Mouse (Mus musculus) limb, embryonic 10.5 days (tissue): Measurements from ENCODE around the gene Rmnd5a. TPM values are rescaled to one million over a fixed set of nuclear protein-coding genes. Genes with fewer than 3 reads are reported as not detected.

Experiments
- DNase-seq: peaks from one replicate; pipeline ENCODE4 v3.0.0-alpha.2; 2017; ENCODE audit warnings: low spot score
- H3K27ac ChIP-seq: fragments of 300-500 bp; sonication (generic); 2 replicates; pipeline ENCODE4 v1.5.1; 2016; ENCODE audit warnings: mild to moderate bottlenecking
- H3K27me3 ChIP-seq: fragments of 300-500 bp; sonication (generic); 2 replicates; pipeline ENCODE4 v1.6.1; 2016; ENCODE audit warnings: low read depth, mild to moderate bottlenecking; ENCODE audit not compliant: poor library complexity, severe bottlenecking
- H3K36me3 ChIP-seq: fragments of 300-500 bp; sonication (generic); 2 replicates; pipeline ENCODE4 v1.6.1; 2016; ENCODE audit warnings: mild to moderate bottlenecking, moderate library complexity
- H3K4me1 ChIP-seq: fragments of 300-500 bp; sonication (generic); 2 replicates; pipeline ENCODE4 v1.6.1; 2016
- H3K4me3 ChIP-seq: fragments of 300-500 bp; sonication (generic); 2 replicates; pipeline ENCODE4 v1.5.1; 2016; ENCODE audit warnings: mild to moderate bottlenecking, moderate library complexity
- H3K9me3 ChIP-seq: fragments of 300-500 bp; sonication (generic); replicated peaks from 2 replicates; pipeline ENCODE4 v1.6.1; 2016; ENCODE audit warnings: mild to moderate bottlenecking
- WGBS: fragments of 180-500 bp; shearing (Covaris S2); methylation state at CpG from one replicate; pipeline ENCODE4 v1.1.7; 2016; 5-methylcytosine and 5-hydroxymethylcytosine counted together
- polyA plus RNA-seq: library from polyadenylated mRNA; unstranded; fragments of >200 nt; fragmentation: Nextera tagmentation; extraction: Ambion mirVana; gene quantifications from 2 replicates; pipeline ENCODE4 v1.2.1, GENCODE M21; 2016

The Rmnd5a gene
- polyA plus RNA-seq, 1 experiment from 2014 or later, result 15.5 TPM

- WGBS, result 85% methylated on average over 10 of the region's 10 CpGs
Measured at GRCm38 (mm10) chr6:71352866-71353427, 87.5 kb downstream of the Rmnd5a start.

DNA sequence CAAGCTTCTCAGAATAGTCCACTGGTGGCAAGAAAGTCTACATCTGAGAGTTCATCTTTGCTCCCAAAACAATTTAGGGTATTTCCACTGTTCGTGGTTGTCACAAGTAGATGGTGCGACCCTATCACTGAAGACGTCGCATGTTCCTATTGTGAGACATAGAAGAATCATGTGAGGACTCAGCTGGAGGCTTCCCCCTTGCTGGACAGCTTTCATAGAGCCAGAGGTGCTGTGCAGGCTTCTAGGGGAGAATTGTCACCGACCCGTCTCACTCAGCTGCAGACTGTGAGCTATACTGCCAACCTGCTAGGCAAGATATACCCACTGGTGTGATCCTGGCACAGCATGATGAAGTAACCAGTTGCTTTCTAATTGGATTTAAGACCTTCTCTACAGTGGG is 88.2 kb downstream of the Rmnd5a start:
- H3K4me1 ChIP-seq, result no peaks in the 10 kb centered on the region
- H3K36me3 ChIP-seq, result no peaks in the 10 kb centered on the region
- WGBS, result 94% methylated on average over 6 of the region's 6 CpGs
- no peak overlapping the region for H3K4me3 ChIP-seq
- no peak overlapping the region for H3K27ac ChIP-seq
- no peaks in the 10 kb centered on the region for H3K27me3 ChIP-seq
- H3K9me3 ChIP-seq, result no peaks in the 10 kb centered on the region
- DNase-seq, result no peak

More at GRCm38 (mm10) chr6:71352866-71353427, 87.5 kb downstream of the Rmnd5a start:
- DNase-seq, result no peak
- Histone ChIP-seq H3K4me1 (no peaks in the 10 kb centered on the region), H3K9me3 (no peaks in the 10 kb centered on the region), H3K36me3 (no peaks in the 10 kb centered on the region), H3K4me3 (no peak overlapping the region), H3K27me3 (no peaks in the 10 kb centered on the region), H3K27ac (no peak overlapping the region)

DNA sequence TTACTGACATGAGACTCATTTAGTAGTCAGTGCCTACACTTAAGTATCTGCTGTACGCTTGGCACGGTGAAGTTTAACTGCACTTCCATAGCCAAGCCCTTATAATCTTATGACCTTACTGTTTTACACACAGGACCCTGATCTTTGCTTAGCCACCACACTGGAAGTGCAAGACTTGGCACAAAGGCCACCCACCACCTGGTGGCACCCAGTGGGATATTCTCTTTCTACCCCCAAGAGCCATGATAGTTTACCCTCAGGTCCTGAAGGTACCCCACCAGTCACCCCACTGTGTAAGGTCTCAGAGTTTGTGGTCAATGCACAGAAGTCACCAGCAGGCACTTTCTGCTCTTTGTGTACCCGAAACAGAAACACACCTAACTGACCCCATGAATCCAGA is 89.2 kb downstream of the Rmnd5a start:
- Histone ChIP-seq H3K27me3 (no peaks in the 10 kb centered on the region), H3K9me3 (no peaks in the 10 kb centered on the region), H3K4me3 (no peak overlapping the region), H3K36me3 (no peaks in the 10 kb centered on the region), H3K27ac (no peak overlapping the region), H3K4me1 (no peaks in the 10 kb centered on the region)
- WGBS, result 92% methylated on average over 3 of the region's 3 CpGs
- no peak for DNase-seq

GRCm38 (mm10) chr6:71348006-71348405 is 92.4 kb downstream of the Rmnd5a start:
- no peak overlapping the region for H3K27ac ChIP-seq
- no peaks in the 10 kb centered on the region for H3K4me1 ChIP-seq
- no peak overlapping the region for H3K4me3 ChIP-seq
- no peak for DNase-seq
- WGBS, result 92% methylated on average over 9 of the region's 9 CpGs
- no peaks in the 10 kb centered on the region for H3K9me3 ChIP-seq
- H3K27me3 ChIP-seq, result no peaks in the 10 kb centered on the region
- H3K36me3 ChIP-seq, result no peaks in the 10 kb centered on the region

- H3K4me3 ChIP-seq, result no peak overlapping the region
- DNase-seq, result no peak
- no peaks in the 10 kb centered on the region for H3K4me1 ChIP-seq
- no peak overlapping the region for H3K27ac ChIP-seq
- no peaks in the 10 kb centered on the region for H3K27me3 ChIP-seq
- no peaks in the 10 kb centered on the region for H3K9me3 ChIP-seq
- H3K36me3 ChIP-seq, result no peaks in the 10 kb centered on the region
- WGBS, result 91% methylated on average over 9 of the region's 9 CpGs
Measured at GRCm38 (mm10) chr6:71341179-71341578, 99.3 kb downstream of the Rmnd5a start.

DNA sequence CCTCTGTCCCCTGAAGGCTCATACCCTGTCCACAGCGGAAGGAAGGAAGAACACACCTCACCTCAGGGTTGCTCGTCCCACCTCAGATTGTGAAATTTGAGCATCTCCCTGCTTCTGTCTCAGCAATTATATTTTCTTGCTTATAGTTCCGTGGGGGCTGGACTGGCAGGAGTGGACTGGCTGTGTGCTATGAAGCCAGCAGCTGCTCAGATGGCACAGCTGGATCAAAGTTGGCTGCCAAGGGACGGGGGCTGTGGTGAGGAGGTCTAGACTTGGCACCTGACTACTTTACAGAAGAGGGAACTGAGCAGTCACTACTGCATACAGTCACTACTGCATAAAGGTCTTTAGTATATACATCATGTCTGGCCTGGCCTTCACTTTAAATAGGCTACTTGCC is 101.1 kb downstream of the Rmnd5a start:
- no peak for DNase-seq
- 88% methylated on average over 4 of the region's 4 CpGs for WGBS
- H3K4me3 ChIP-seq, result no peak overlapping the region
- H3K9me3 ChIP-seq, result no peaks in the 10 kb centered on the region
- no peak overlapping the region for H3K27ac ChIP-seq
- H3K27me3 ChIP-seq, result no peaks in the 10 kb centered on the region
- H3K36me3 ChIP-seq, result no peaks in the 10 kb centered on the region
- no peaks in the 10 kb centered on the region for H3K4me1 ChIP-seq

GRCm38 (mm10) chr6:71338941-71339340 is 101.5 kb downstream of the Rmnd5a start:
- Histone ChIP-seq H3K27me3 (no peaks in the 10 kb centered on the region), H3K4me1 (no peaks in the 10 kb centered on the region), H3K27ac (no peak overlapping the region), H3K36me3 (no peaks in the 10 kb centered on the region), H3K9me3 (no peaks in the 10 kb centered on the region), H3K4me3 (no peak overlapping the region)
- 83% methylated on average over 3 of the region's 3 CpGs for WGBS
- DNase-seq, result no peak

Other genes starting within 250 kb of the Rmnd5a start
- gene Fabp1, start 240.8 kb downstream of the Rmnd5a start, polyA plus RNA-seq, result not detected in 2 replicates
- 27.0 and 32.0 TPM in 2 replicates for gene Krcc1, start 169.0 kb downstream of the Rmnd5a start, polyA plus RNA-seq
- 0.24 and 0.35 TPM in 2 replicates for gene Smyd1, start 118.4 kb downstream of the Rmnd5a start, polyA plus RNA-seq
- 0.19 TPM in 1 of 2 replicates, not detected in the other for gene Cd8b1, start 117.8 kb downstream of the Rmnd5a start, polyA plus RNA-seq
- gene Cd8a, start 67.2 kb downstream of the Rmnd5a start, polyA plus RNA-seq, result not detected in 2 replicates
- gene Rnf103, start 53.3 kb upstream of the Rmnd5a start, polyA plus RNA-seq, result 8.8 and 10.9 TPM in 2 replicates
- 44.7 and 49.1 TPM in 2 replicates for gene Chmp3, start 103.2 kb upstream of the Rmnd5a start, polyA plus RNA-seq
- gene Kdm3a, start 192.4 kb upstream of the Rmnd5a start, polyA plus RNA-seq, result 55.7 and 69.4 TPM in 2 replicates